Mouse (Mus musculus) limb, embryonic 13.5 days (tissue): ENCODE results near the gene Cdkn2b. TPM values are rescaled to one million over a fixed set of nuclear protein-coding genes. Genes with fewer than 3 reads are reported as not detected.

ENCODE experiments used
- ATAC-seq: fragments of 200-750 bp; cut with Nextera tagmentation; 2 replicates; pipeline ENCODE4 v1.8.0; 2017; ENCODE audit warnings: low read depth, moderate number of reproducible peaks, moderate TSS enrichment; ENCODE audit not compliant: low FRiP score
- H3K27ac ChIP-seq: fragments of 300-500 bp; sonication (generic); 2 replicates; pipeline ENCODE4 v1.5.1; 2015; ENCODE audit warnings: inconsistent platforms, mild to moderate bottlenecking, moderate library complexity
- H3K27me3 ChIP-seq: fragments of 300-500 bp; sonication (generic); 2 replicates; pipeline ENCODE4 v1.6.1; 2015; ENCODE audit warnings: mild to moderate bottlenecking, inconsistent platforms
- H3K36me3 ChIP-seq: fragments of 300-500 bp; sonication (generic); 2 replicates; pipeline ENCODE4 v1.6.1; 2015; ENCODE audit warnings: inconsistent platforms, mild to moderate bottlenecking, moderate library complexity
- H3K4me1 ChIP-seq: fragments of 300-500 bp; sonication (generic); 2 replicates; pipeline ENCODE4 v1.6.1; 2015; ENCODE audit warnings: inconsistent platforms
- H3K4me2 ChIP-seq: fragments of 300-500 bp; sonication (generic); replicated peaks from 2 replicates; pipeline ENCODE4 v1.6.1; 2015; ENCODE audit warnings: inconsistent platforms, mild to moderate bottlenecking, moderate library complexity
- H3K4me3 ChIP-seq: fragments of 300-500 bp; sonication (generic); 2 replicates; pipeline ENCODE4 v1.5.1; 2015; ENCODE audit warnings: moderate library complexity, mild to moderate bottlenecking, inconsistent platforms
- H3K9ac ChIP-seq: fragments of 300-500 bp; sonication (generic); 2 replicates; pipeline ENCODE4 v1.6.1; 2015; ENCODE audit warnings: mild to moderate bottlenecking, inconsistent platforms
- H3K9me3 ChIP-seq: fragments of 300-500 bp; sonication (generic); 2 replicates; pipeline ENCODE4 v1.6.1; 2016; ENCODE audit warnings: inconsistent platforms
- WGBS: fragments of 180-500 bp; shearing (Covaris S2); methylation state at CpG from one replicate; pipeline ENCODE4 v1.1.7; 2015; 5-methylcytosine and 5-hydroxymethylcytosine counted together
- polyA plus RNA-seq: library from polyadenylated mRNA; unstranded; fragments of >200 nt; fragmentation: Nextera tagmentation; extraction: Ambion mirVana; gene quantifications from 2 replicates; pipeline ENCODE4 v1.2.1, GENCODE M21; 2015

Gene Cdkn2b
- polyA plus RNA-seq, 1 experiment from 2014 or later: 2.3 TPM

GRCm38 (mm10) chr4:89272961-89273540 lies 37.8 kb downstream of the Cdkn2b start:
- no peak overlapping the region for H3K9ac ChIP-seq
- H3K4me1 ChIP-seq: 0 out of 2 replicates have a peak, but pooled peaks cover 3% of the 10 kb centered on the region
- no peaks in the 10 kb centered on the region for H3K36me3 ChIP-seq
- no peak overlapping the region for H3K4me3 ChIP-seq
- peaks cover 86% of the 10 kb centered on the region for H3K27me3 ChIP-seq
- no peaks in the 10 kb centered on the region for H3K9me3 ChIP-seq
- no peak overlapping the region for H3K4me2 ChIP-seq
- under 1% methylated on average over 20 of the region's 20 CpGs for WGBS
- no peak for ATAC-seq
- no peak overlapping the region for H3K27ac ChIP-seq

DNA sequence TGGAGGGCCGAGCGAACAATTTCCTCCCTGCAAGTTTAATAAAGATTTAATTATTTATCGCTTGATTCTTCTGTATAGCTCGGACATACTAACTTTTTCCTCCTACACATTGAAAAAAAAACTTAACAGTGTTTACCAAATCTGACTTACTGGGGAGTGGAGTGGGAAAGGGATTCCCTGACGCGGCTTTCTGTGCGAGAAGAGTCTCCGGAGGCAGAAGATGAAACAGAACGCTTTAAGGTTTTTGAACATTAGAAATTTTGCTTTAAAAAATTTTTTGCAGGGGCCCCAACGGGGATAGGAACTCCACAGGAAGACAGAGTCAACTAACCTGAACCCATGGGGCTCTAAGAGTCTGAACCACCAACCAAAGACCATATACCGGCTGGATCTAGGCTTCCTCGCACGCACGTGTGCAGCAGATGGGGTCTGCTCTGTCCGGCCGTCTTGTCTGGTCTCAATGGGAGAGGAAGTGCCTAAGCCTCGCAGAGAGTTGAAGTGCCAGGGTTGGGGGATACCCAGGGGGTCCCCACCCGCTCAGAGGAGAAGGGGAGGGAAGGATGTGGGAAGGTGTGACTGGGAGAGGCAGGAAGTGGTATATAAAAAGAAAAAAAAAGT lies 38.6 kb downstream of the Cdkn2b start:
- H3K27me3 ChIP-seq: peaks cover 83% of the 10 kb centered on the region
- ATAC-seq: no peak
- H3K4me2 ChIP-seq: no peak overlapping the region
- H3K9me3 ChIP-seq: no peaks in the 10 kb centered on the region
- H3K4me3 ChIP-seq: no peak overlapping the region
- WGBS: 4% methylated on average over 18 of the region's 18 CpGs
- H3K27ac ChIP-seq: no peak overlapping the region
- no peak overlapping the region for H3K9ac ChIP-seq
- 0 out of 2 replicates have a peak, but pooled peaks cover 3% of the 10 kb centered on the region for H3K4me1 ChIP-seq
- no peaks in the 10 kb centered on the region for H3K36me3 ChIP-seq

- Histone ChIP-seq H3K27ac (no peak overlapping the region), H3K4me2 (no peak overlapping the region), H3K9me3 (no peaks in the 10 kb centered on the region), H3K4me1 (no peaks in the 10 kb centered on the region), H3K27me3 (peaks cover 15% of the 10 kb centered on the region; the same call in 1 of the 2 replicates), H3K4me3 (no peak overlapping the region), H3K36me3 (no peaks in the 10 kb centered on the region), H3K9ac (no peak overlapping the region)
- whole genome bisulfite sequencing: 67% methylated on average over 1 of the region's 1 CpGs
- no peak for ATAC-seq
Measured at GRCm38 (mm10) chr4:89257768-89258167, 53.1 kb downstream of the Cdkn2b start.

Other genes starting within 250 kb of the Cdkn2b start
- gene Mtap, start 173.9 kb downstream of the Cdkn2b start, polyA plus RNA-seq: 89.6 and 91.5 TPM in 2 replicates
- gene Cdkn2a, start 16.4 kb downstream of the Cdkn2b start, polyA plus RNA-seq: not detected in 2 replicates